Comparison of ENCODE assay signal across 8 mouse cellular contexts in the genomic region with DNA sequence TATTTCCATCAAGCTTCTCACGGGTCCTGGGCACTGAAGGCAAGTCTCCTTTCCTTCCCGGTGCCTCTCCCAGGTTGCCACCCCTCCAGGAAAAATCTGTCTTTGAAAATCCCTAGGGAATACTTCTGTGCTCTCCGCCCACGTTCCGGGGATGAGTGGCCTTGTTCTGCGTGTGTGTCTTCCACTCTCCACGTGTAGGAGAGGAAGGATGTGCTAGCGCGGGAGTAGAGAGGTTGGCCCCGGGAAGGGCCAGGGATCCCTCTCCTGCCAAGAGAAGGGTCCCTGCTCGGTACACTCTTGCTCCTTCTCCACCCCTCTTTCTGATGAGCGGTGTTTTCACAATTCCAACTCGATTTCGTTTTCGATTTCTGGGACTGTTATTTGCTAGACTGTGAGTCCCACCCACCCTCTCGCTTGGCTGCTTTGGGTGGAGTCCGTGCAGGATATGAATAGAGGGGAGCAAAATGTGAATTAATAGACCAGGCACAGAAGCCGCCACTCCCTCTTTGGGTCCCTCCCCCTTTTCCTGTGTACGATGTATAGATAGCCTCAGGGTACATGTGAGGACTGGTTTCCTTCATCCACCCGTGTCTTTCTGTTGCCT. TPM values are rescaled to one million over a fixed set of nuclear protein-coding genes. Genes with fewer than 3 reads are reported as not detected.
DNase-seq lines count a peak whose midpoint lies in the region; ATAC-seq and TF ChIP-seq lines count a peak whose summit lies in the region.

No protein-coding gene starts in this region.

- H3K36me3 ChIP-seq in heart, embryonic 12.5 days: peaks cover 11% of the 10 kb centered on the region
- peaks cover 5% of the 10 kb centered on the region; the same call in 1 of the 2 replicates for H3K36me3 ChIP-seq in kidney, postnatal 0 days (ENCODE audit: insufficient read depth, low read length)
- H3K36me3 ChIP-seq in liver, embryonic 14.5 days (replicated peaks; ENCODE audit: control insufficient read depth, insufficient read depth, low read depth): peaks cover 7% of the 10 kb centered on the region; the same call in 1 of the 2 replicates
- H3K36me3 ChIP-seq in neural tube, embryonic 11.5 days (ENCODE audit: control insufficient read depth, insufficient read depth, low read length): no peaks in the 10 kb centered on the region; the same call in 1 of the 2 replicates
- H3K36me3 ChIP-seq in stomach, postnatal 0 days (ENCODE audit: control insufficient read depth, insufficient read depth, low read length): peaks cover 3% of the 10 kb centered on the region; the same call in 1 of the 2 replicates

- H3K4me3 ChIP-seq in heart, embryonic 12.5 days: peak overlapping the region; percentile 59
- peak overlapping the region; percentile 48 for H3K4me3 ChIP-seq in kidney, postnatal 0 days (replicated peaks; ENCODE audit: low read depth, low read length)
- peak overlapping the region; percentile 66 to 95 for H3K4me3 ChIP-seq in liver, embryonic 14.5 days (ENCODE audit: insufficient read depth in 1 of 2, low read depth in 2 of 2, low read length in 2 of 2)
- H3K4me3 ChIP-seq in neural tube, embryonic 11.5 days (ENCODE audit: low read depth, low read length): peak overlapping the region; percentile 44
- H3K4me3 ChIP-seq in stomach, postnatal 0 days (ENCODE audit: low read depth, low read length): peak overlapping the region; percentile 54

- peak; percentile 46 for DNase-seq in urinary bladder, postnatal 14 days (ENCODE audit: low spot score)
- no peak for DNase-seq in urinary bladder, adult 2 months (ENCODE audit: low spot score)
- DNase-seq in kidney, postnatal 0 days (ENCODE audit: low spot score): peak; percentile 72
- DNase-seq in liver, embryonic 14.5 days (ENCODE audit: low read depth in 3 of 3, low spot score in 3 of 3): peak; percentile 61 to 67 (median 62)
- peak; percentile 54 for DNase-seq in neural tube, embryonic 11.5 days (ENCODE audit: low spot score)
- peak; percentile 42 for DNase-seq in stomach, postnatal 0 days (ENCODE audit: low spot score)

- no peaks in the 10 kb centered on the region for H3K27me3 ChIP-seq in heart, embryonic 12.5 days (replicated peaks)
- H3K27me3 ChIP-seq in kidney, postnatal 0 days (ENCODE audit: insufficient read depth, low read length): no peaks in the 10 kb centered on the region
- H3K27me3 ChIP-seq in liver, embryonic 14.5 days (ENCODE audit: control insufficient read depth, insufficient read depth, low read length): no peaks in the 10 kb centered on the region
- H3K27me3 ChIP-seq in neural tube, embryonic 11.5 days (ENCODE audit: control insufficient read depth, insufficient read depth, low read length): no peaks in the 10 kb centered on the region
- H3K27me3 ChIP-seq in stomach, postnatal 0 days (ENCODE audit: control insufficient read depth, insufficient read depth, low read length): no peaks in the 10 kb centered on the region

- ATAC-seq in erythroblast, adult 5-6 weeks (replicated peaks; ENCODE audit: low FRiP score, poor library complexity, severe bottlenecking): peak; percentile 45
- ATAC-seq in heart, embryonic 12.5 days (ENCODE audit: insufficient number of reproducible peaks, low FRiP score): no peak
- ATAC-seq in kidney, postnatal 0 days (replicated peaks; ENCODE audit: low FRiP score, low read depth): no peak
- ATAC-seq in liver, embryonic 14.5 days (ENCODE audit: insufficient read depth): peak; percentile 31
- ATAC-seq in neural tube, embryonic 11.5 days (ENCODE audit: insufficient read depth, low FRiP score, low TSS enrichment): no peak
- no peak for ATAC-seq in stomach, postnatal 0 days (ENCODE audit: low FRiP score, low TSS enrichment)

- peak overlapping the region; percentile 71 for H3K4me2 ChIP-seq in heart, embryonic 12.5 days
- H3K4me2 ChIP-seq in kidney, postnatal 0 days (ENCODE audit: low read length): peak overlapping the region; percentile 57
- H3K4me2 ChIP-seq in liver, embryonic 14.5 days (ENCODE audit: low read depth): peak overlapping the region; percentile 68
- H3K4me2 ChIP-seq in neural tube, embryonic 11.5 days (ENCODE audit: low read depth): peak overlapping the region; percentile 45
- peak overlapping the region; percentile 59 for H3K4me2 ChIP-seq in stomach, postnatal 0 days (replicated peaks; ENCODE audit: low read depth)

- no peak for TF ChIP-seq EP300 in liver, embryonic 14.5 days (IDR thresholded peaks at IDR 0.05; ENCODE audit: low read depth)
- TF ChIP-seq EP300 in stomach, postnatal 0 days (optimal IDR thresholded peaks at IDR 0.05): no peak

- H3K27ac ChIP-seq in heart, embryonic 12.5 days (ENCODE audit: poor library complexity, severe bottlenecking): peak overlapping the region; percentile 65
- H3K27ac ChIP-seq in kidney, postnatal 0 days: peak overlapping the region; percentile 47
- H3K27ac ChIP-seq in liver, embryonic 14.5 days: peak overlapping the region; percentile 50
- no peak overlapping the region for H3K27ac ChIP-seq in neural tube, embryonic 11.5 days (ENCODE audit: low read depth, low read length)
- H3K27ac ChIP-seq in stomach, postnatal 0 days (replicated peaks): peak overlapping the region; percentile 30; the same call in 1 of the 2 replicates

- 0% methylated on average over 20 of the region's 20 CpGs for WGBS in heart, embryonic 12.5 days
- under 1% methylated on average over 20 of the region's 20 CpGs for WGBS in kidney, postnatal 0 days
- WGBS in liver, embryonic 14.5 days (ENCODE audit: insufficient replicate concordance): under 1% methylated on average over 20 of the region's 20 CpGs
- under 1% methylated on average over 20 of the region's 20 CpGs for WGBS in neural tube, embryonic 11.5 days
- under 1% methylated on average over 20 of the region's 20 CpGs for WGBS in stomach, postnatal 0 days

- H3K4me1 ChIP-seq in heart, embryonic 12.5 days (replicated peaks): 0 out of 2 replicates have a peak, but pooled peaks cover 4% of the 10 kb centered on the region
- no peaks in the 10 kb centered on the region for H3K4me1 ChIP-seq in kidney, postnatal 0 days (replicated peaks; ENCODE audit: insufficient read depth, low read length)
- no peaks in the 10 kb centered on the region for H3K4me1 ChIP-seq in liver, embryonic 14.5 days (replicated peaks; ENCODE audit: control insufficient read depth in 2 of 2, insufficient read depth in 2 of 2, low read length in 1 of 2)
- no peaks in the 10 kb centered on the region for H3K4me1 ChIP-seq in neural tube, embryonic 11.5 days (ENCODE audit: control insufficient read depth, insufficient read depth, low read length)
- no peaks in the 10 kb centered on the region for H3K4me1 ChIP-seq in stomach, postnatal 0 days (replicated peaks; ENCODE audit: control insufficient read depth, insufficient read depth)

- no peaks in the 10 kb centered on the region for H3K9me3 ChIP-seq in heart, embryonic 12.5 days (replicated peaks)
- H3K9me3 ChIP-seq in kidney, postnatal 0 days (replicated peaks; ENCODE audit: low read length): no peaks in the 10 kb centered on the region
- no peaks in the 10 kb centered on the region for H3K9me3 ChIP-seq in liver, embryonic 14.5 days (ENCODE audit: control insufficient read depth, low read length)
- H3K9me3 ChIP-seq in neural tube, embryonic 11.5 days (ENCODE audit: control insufficient read depth, low read length): no peaks in the 10 kb centered on the region
- no peaks in the 10 kb centered on the region for H3K9me3 ChIP-seq in stomach, postnatal 0 days (ENCODE audit: control insufficient read depth, low read length)

- TF ChIP-seq CTCF in kidney, postnatal 0 days (IDR thresholded peaks at IDR 0.05; ENCODE audit: low read depth): no peak
- no peak for TF ChIP-seq CTCF in liver, embryonic 14.5 days (IDR thresholded peaks at IDR 0.05; ENCODE audit: low read depth)
- no peak for TF ChIP-seq CTCF in stomach, postnatal 0 days (IDR thresholded peaks at IDR 0.05; ENCODE audit: low read depth)

- H3K9ac ChIP-seq in heart, embryonic 12.5 days: peak overlapping the region; percentile 75
- peak overlapping the region; percentile 50 for H3K9ac ChIP-seq in kidney, postnatal 0 days (ENCODE audit: low read depth, low read length)
- H3K9ac ChIP-seq in liver, embryonic 14.5 days (replicated peaks): peak overlapping the region; percentile 64
- H3K9ac ChIP-seq in neural tube, embryonic 11.5 days (ENCODE audit: low read length): peak overlapping the region; percentile 23
- peak overlapping the region; percentile 43 for H3K9ac ChIP-seq in stomach, postnatal 0 days (ENCODE audit: low read length)

RNA-seq across cellular contexts. Expression of gene Brox, which starts 0.9 kb away (rescaled TPM):
- 36.6 and 40.9 TPM in 2 replicates for polyA plus RNA-seq in urinary bladder, adult 2 months (2012; rRNA removed)
- 13.6 and 16.3 TPM in 2 replicates for total RNA-seq in erythroblast, adult 5-6 weeks (2015; ENCODE audit: low replicate concordance)
- total RNA-seq in erythroblast, adult 5-6 weeks (2017; ENCODE audit: low replicate concordance): 29.8 and 32.1 TPM in 2 replicates
- polyA plus RNA-seq in heart, embryonic 12.5 days (2016; fragmentation: Nextera tagmentation; extraction: Ambion mirVana): 45.6 and 47.6 TPM in 2 replicates
- 43.7 and 47.0 TPM in 2 replicates for polyA plus RNA-seq in kidney, postnatal 0 days (2015; fragmentation: Nextera tagmentation; extraction: Ambion mirVana)
- 7.5 and 11.4 TPM in 2 replicates for polyA plus RNA-seq in liver, embryonic 14.5 days (2012; rRNA removed)
- polyA plus RNA-seq in liver, embryonic 14.5 days (2014; fragmentation: Nextera tagmentation; extraction: Ambion mirVana): 17.0 and 21.1 TPM in 2 replicates
- 74.2 and 78.1 TPM in 2 replicates for polyA plus RNA-seq in neural tube, embryonic 11.5 days (2014; fragmentation: Nextera tagmentation; extraction: Ambion mirVana)
- polyA plus RNA-seq in stomach, postnatal 0 days (2015; fragmentation: Nextera tagmentation; extraction: Ambion mirVana): 27.6 and 28.5 TPM in 2 replicates

RNA-seq across cellular contexts. Expression of gene Aida, which starts 1.6 kb away (rescaled TPM):
- 67.5 and 70.7 TPM in 2 replicates for polyA plus RNA-seq in urinary bladder, adult 2 months (2012; rRNA removed)
- 17.6 and 21.5 TPM in 2 replicates for total RNA-seq in erythroblast, adult 5-6 weeks (2015; ENCODE audit: low replicate concordance)
- 40.0 and 41.5 TPM in 2 replicates for total RNA-seq in erythroblast, adult 5-6 weeks (2017; ENCODE audit: low replicate concordance)
- polyA plus RNA-seq in heart, embryonic 12.5 days (2016; fragmentation: Nextera tagmentation; extraction: Ambion mirVana): 31.4 and 40.8 TPM in 2 replicates
- 32.5 and 36.9 TPM in 2 replicates for polyA plus RNA-seq in kidney, postnatal 0 days (2015; fragmentation: Nextera tagmentation; extraction: Ambion mirVana)
- 13.2 and 18.9 TPM in 2 replicates for polyA plus RNA-seq in liver, embryonic 14.5 days (2012; rRNA removed)
- polyA plus RNA-seq in liver, embryonic 14.5 days (2014; fragmentation: Nextera tagmentation; extraction: Ambion mirVana): 9.1 and 10.4 TPM in 2 replicates
- 29.2 and 37.0 TPM in 2 replicates for polyA plus RNA-seq in neural tube, embryonic 11.5 days (2014; fragmentation: Nextera tagmentation; extraction: Ambion mirVana)
- 21.1 and 22.3 TPM in 2 replicates for polyA plus RNA-seq in stomach, postnatal 0 days (2015; fragmentation: Nextera tagmentation; extraction: Ambion mirVana)

Comparison
In these comparisons a context has a peak if more than half of its experiments do, and no peak if none do; other contexts are left out.
1. ATAC-seq: peak in erythroblast, adult 5-6 weeks (single experiment) and liver, embryonic 14.5 days (single experiment); none in heart, embryonic 12.5 days (single experiment), kidney, postnatal 0 days (single experiment), neural tube, embryonic 11.5 days (single experiment) and stomach, postnatal 0 days (single experiment).
2. H3K9ac ChIP-seq: peak in every context shown above with its lines; median percentile 75 in heart, embryonic 12.5 days; 64 in liver, embryonic 14.5 days; 50 in kidney, postnatal 0 days; 43 in stomach, postnatal 0 days; 23 in neural tube, embryonic 11.5 days.
3. Peak in every context shown above with its lines, with median percentiles within 50 percentile points of each other: H3K4me2 ChIP-seq and H3K4me3 ChIP-seq.